Mouse (Mus musculus): ENCODE data around the gene Usp12. TPM values are rescaled to one million over a fixed set of nuclear protein-coding genes. Genes with fewer than 3 reads are reported as not detected.

The Usp12 gene
- polyA plus RNA-seq (2015; fragmentation: Nextera tagmentation; extraction: Ambion mirVana), result 14.6 and 15.2 TPM in 2 replicates

DNA sequence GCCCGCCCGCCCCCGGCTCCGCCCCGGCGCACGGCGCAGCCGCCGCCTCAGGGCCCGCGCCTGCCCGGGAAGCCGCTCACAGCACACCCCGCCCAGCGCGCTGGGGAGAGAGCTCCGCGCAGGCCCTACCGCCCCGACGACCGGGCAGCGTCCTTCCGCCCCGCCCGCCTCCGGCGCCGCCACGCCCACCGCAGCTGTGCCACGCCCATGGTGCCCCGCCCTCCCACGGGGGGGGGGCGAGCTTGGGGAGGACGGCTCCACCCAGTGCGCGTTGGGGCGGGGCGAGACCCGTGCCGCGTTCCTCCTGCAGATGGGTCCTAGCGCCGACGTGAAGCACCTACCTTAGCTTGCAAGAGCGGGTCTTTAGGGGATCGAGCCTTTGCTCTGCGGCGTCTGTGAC, at the start of gene Usp12:
Usp12 (minus strand) TSS at position 154 of the 400 bp plus-strand sequence.
- peak within 1 kb of the TSS; percentile 86 for H3K4me2 ChIP-seq
- under 1% methylated on average over 34 of the region's 51 CpGs for WGBS
- ATAC-seq (ENCODE audit: low FRiP score), result peak; percentile 95

DNA sequence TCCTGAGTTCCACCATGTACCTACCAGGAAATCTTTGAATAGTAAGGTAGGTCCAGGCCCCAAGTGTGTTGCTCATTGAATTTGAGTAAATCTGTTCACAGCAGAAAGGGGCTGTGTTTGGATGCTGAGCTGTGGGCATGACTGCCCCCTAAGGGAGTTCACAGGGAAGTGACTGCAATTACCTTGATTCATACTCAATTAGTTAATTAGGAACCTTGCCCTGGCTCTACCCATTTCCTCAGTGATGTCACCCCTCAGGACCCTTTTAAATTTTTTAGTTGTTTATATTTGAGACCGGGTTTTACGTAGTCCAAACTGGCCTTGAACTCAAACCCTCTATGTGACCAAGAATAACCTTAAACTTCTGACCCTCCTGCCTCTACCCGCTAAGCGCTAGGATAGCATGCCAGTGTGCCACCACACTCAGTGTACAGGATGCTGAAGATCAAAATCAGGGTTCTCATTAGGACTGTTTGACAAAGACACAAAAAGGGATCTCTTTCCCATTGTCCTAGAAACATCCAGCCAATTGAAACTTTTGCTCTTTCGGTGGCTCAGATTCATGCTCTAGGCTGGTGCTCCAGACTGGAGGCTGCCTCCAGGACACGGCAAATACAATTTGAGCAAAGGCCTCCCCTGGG, 49.6 kb upstream of the Usp12 start:
- H3K4me1 ChIP-seq (replicated peaks), result peaks cover 17% of the 10 kb centered on the region
- WGBS, result 7% methylated on average over 6 of the region's 6 CpGs
- H3K9me3 ChIP-seq, result no peaks in the 10 kb centered on the region
- peak overlapping the region; percentile 80 for H3K9ac ChIP-seq
- ATAC-seq (ENCODE audit: low FRiP score), result peak; percentile 38; the same call in 1 of the 2 replicates
- no peaks in the 10 kb centered on the region for H3K27me3 ChIP-seq
- peak overlapping the region; percentile 80 for H3K27ac ChIP-seq
- peak overlapping the region; percentile 97 for H3K4me2 ChIP-seq
- peaks cover 4% of the 10 kb centered on the region; the same call in 1 of the 2 replicates for H3K36me3 ChIP-seq
- peak overlapping the region; percentile 69 for H3K4me3 ChIP-seq

More for the DNA sequence above, at the start of gene Usp12:
- peaks cover 37% of the 10 kb centered on the region for H3K4me1 ChIP-seq (replicated peaks)
- H3K36me3 ChIP-seq, result no peaks in the 10 kb centered on the region
- no peaks in the 10 kb centered on the region for H3K27me3 ChIP-seq
- peak within 1 kb of the TSS; percentile 93 for H3K27ac ChIP-seq
- no peaks in the 10 kb centered on the region for H3K9me3 ChIP-seq
- peak within 1 kb of the TSS; percentile 98 for H3K4me3 ChIP-seq
- peak within 1 kb of the TSS; percentile 97 for H3K9ac ChIP-seq

DNA sequence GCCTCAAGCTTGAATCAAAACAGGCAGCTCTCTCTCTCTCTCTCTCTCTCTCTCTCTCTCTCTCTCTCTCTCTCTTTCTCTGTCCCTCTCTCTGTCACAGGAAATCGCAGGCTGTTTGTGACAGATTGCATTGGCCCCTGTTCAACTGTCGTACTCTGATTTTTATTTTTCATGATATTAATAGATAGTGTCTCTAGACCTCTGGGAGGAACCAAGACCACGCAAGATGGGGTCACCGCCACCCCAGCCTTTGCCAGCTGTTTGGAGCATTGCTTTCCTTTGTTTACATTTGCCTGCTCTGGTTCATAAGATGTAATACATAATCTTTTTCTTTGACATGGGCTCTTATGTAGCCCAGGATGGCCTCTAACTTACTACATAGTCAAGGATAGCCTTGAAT, 47.2 kb upstream of the Usp12 start:
- Histone ChIP-seq H3K9me3 (no peaks in the 10 kb centered on the region), H3K4me2 (no peak overlapping the region), H3K36me3 (peaks cover 26% of the 10 kb centered on the region), H3K27me3 (no peaks in the 10 kb centered on the region), H3K27ac (no peak overlapping the region), H3K9ac (no peak overlapping the region), H3K4me1 (replicated peaks) (peaks cover 17% of the 10 kb centered on the region), H3K4me3 (no peak overlapping the region)
- no peak for ATAC-seq (ENCODE audit: low FRiP score)
- 97% methylated on average over 4 of the region's 4 CpGs for WGBS

DNA sequence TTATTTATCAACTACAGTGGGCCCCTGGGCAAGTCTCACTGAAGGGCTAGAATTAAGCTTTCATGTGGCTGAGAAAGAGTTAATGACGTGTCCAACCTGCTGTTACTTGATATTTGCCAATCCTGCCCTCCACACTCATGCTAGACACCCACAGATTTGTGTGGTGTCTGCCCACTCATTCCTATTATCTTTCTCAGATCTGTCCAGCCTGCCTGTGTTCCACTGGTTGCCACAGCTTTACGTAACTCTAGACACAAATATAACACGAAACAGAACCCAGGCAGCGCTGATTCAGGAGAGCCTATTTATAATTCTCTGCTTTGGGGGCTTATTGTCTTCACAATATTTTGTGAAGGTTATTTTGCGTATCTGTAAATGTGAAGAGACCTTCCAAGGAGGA, 46.5 kb upstream of the Usp12 start:
- peaks cover 33% of the 10 kb centered on the region for H3K36me3 ChIP-seq
- H3K27ac ChIP-seq, result no peak overlapping the region
- 90% methylated on average over 5 of the region's 5 CpGs for WGBS
- 0 out of 2 replicates have a peak overlapping the region, but pooled peaks have one; percentile 35 for H3K9ac ChIP-seq
- H3K27me3 ChIP-seq, result no peaks in the 10 kb centered on the region
- no peak for ATAC-seq (ENCODE audit: low FRiP score)
- no peaks in the 10 kb centered on the region for H3K9me3 ChIP-seq
- H3K4me2 ChIP-seq, result no peak overlapping the region
- peaks cover 19% of the 10 kb centered on the region for H3K4me1 ChIP-seq (replicated peaks)
- H3K4me3 ChIP-seq, result no peak overlapping the region

DNA sequence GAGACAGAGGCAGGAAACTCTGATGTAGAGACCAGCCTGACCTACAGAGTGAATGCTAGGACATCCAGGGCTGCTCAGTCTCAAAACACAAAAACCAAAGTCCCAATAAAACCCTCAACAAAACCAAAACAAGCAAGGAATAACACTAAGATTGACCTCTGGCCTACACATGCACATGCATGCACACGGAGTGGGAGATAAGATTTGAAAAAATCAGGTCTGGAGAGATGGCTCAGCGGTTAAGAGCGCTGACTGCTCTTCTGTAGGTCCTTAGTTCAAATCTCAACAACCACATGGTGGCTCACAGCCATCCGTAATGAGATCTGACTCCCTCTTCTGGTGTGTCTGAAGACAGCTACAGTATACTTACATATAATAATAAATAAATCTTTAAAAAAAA, 45.6 kb upstream of the Usp12 start:
- H3K27ac ChIP-seq, result no peak overlapping the region
- no peaks in the 10 kb centered on the region for H3K9me3 ChIP-seq
- peaks cover 42% of the 10 kb centered on the region for H3K36me3 ChIP-seq
- H3K27me3 ChIP-seq, result no peaks in the 10 kb centered on the region
- H3K4me2 ChIP-seq, result no peak overlapping the region
- H3K4me1 ChIP-seq (replicated peaks), result peaks cover 11% of the 10 kb centered on the region
- no peak overlapping the region for H3K9ac ChIP-seq
- WGBS, result 88% methylated on average over 4 of the region's 4 CpGs
- no peak for ATAC-seq (ENCODE audit: low FRiP score)
- H3K4me3 ChIP-seq, result no peak overlapping the region

DNA sequence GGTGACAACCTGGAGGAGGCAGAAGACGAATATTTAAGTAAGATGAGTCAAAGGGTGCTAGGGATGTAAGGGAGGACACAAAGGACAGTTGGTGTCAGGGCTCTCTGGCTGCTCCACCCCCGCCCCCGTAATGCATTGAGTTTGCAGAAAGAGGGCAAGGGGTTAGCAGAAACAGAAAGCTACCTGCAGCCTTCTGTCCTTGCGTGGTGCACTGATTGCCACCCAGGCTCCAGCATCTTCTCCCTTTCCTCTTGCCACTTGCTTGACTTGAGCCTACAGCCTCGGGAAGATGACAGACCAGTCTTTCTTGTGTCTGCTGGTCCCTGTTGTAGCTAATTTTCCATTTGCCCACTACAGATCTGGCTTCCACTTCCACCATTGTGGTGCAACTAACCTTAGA, 45.0 kb upstream of the Usp12 start:
- no peak for ATAC-seq (ENCODE audit: low FRiP score)
- peaks cover 48% of the 10 kb centered on the region for H3K36me3 ChIP-seq
- WGBS, result 42% methylated on average over 5 of the region's 5 CpGs
- H3K27ac ChIP-seq, result no peak overlapping the region
- H3K27me3 ChIP-seq, result no peaks in the 10 kb centered on the region
- H3K9me3 ChIP-seq, result no peaks in the 10 kb centered on the region
- peaks cover 13% of the 10 kb centered on the region for H3K4me1 ChIP-seq (replicated peaks)
- no peak overlapping the region for H3K9ac ChIP-seq
- no peak overlapping the region for H3K4me3 ChIP-seq
- no peak overlapping the region for H3K4me2 ChIP-seq

DNA sequence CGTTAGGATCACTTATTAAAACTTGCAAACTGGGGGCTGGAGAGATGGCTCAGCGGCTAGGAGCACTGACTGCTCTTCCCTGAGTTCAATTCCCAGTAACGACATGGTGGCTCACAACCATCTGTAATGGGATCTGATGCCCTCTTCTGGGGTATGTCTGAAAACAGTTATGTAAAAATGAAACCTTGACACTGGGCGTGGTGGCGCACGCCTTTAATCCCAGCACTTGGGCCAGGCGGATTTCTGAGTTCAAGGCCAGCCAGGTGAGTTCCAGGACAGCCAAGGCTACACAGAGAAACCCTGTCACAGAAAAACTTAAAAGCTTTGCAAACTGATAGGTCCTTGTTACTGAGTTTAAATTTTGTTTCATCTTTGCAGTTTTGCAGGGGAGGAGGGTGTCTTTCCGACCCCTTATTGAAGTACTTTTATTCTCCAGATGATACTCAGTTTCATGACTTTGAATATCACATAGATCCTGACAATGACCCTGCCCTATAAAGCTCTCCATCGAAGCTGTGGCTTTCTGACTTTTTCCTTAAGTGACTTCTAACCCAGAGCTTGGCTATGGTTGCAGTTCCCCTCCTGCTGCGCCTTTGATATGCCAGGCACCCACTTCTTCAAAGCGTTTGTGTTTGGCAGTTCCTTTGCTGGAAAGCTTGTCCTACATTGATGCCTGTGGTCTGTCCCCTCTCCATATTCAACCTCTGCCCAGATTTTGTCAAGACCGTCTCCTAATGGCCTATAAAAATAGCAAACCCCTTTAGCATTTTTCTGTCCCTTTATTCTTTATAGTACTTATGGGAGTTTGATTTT, 44.2 kb upstream of the Usp12 start:
- WGBS, result 48% methylated on average over 12 of the region's 12 CpGs

DNA sequence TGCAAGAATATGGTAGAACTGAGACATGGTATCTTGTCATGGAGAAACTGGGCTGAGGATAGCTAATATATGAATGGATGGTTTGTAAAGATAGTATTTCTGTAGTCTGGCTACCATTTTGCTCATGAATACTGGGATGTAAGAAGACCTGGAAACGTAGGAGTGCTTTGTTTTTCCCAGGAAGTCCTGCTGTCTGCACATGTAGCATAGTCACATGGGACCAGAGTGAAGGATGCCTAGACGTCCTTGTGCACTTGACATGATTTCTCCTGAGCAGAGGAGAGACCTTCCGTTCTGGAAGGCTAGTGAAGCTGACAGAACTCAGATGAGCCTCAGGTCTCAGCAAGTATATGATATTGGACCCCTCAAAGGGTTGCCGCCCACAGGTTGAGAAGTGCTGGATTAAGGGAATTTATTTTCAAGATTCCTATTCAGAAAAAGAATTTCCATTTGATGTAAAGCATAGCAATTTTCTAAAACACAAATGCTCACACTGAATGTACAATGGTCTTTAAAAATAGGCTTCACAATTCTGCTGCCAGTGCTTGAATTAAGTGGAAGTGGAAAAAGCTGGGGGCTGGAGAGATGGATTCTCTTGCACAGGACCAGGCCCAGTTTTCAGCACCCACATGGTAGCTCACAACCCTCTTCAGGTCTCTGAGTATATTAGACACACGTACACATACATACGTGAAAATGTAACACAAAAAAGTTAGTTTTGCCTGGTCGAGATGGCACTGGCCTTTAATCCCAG, 43.3 kb upstream of the Usp12 start:
- Histone ChIP-seq H3K9me3 (no peaks in the 10 kb centered on the region), H3K27ac (no peak overlapping the region), H3K36me3 (peaks cover 53% of the 10 kb centered on the region), H3K4me2 (no peak overlapping the region), H3K4me1 (replicated peaks) (peaks cover 22% of the 10 kb centered on the region), H3K4me3 (no peak overlapping the region), H3K9ac (no peak overlapping the region), H3K27me3 (no peaks in the 10 kb centered on the region)
- no peak for ATAC-seq (ENCODE audit: low FRiP score)
- 64% methylated on average over 7 of the region's 7 CpGs for WGBS

More for the DNA sequence above, 44.2 kb upstream of the Usp12 start:
- H3K4me1 ChIP-seq (replicated peaks), result peaks cover 15% of the 10 kb centered on the region
- no peak overlapping the region for H3K27ac ChIP-seq
- no peak overlapping the region for H3K9ac ChIP-seq
- ATAC-seq (ENCODE audit: low FRiP score), result no peak
- H3K4me2 ChIP-seq, result no peak overlapping the region
- H3K36me3 ChIP-seq, result peaks cover 53% of the 10 kb centered on the region
- no peaks in the 10 kb centered on the region for H3K27me3 ChIP-seq
- H3K4me3 ChIP-seq, result no peak overlapping the region
- no peaks in the 10 kb centered on the region for H3K9me3 ChIP-seq

DNA sequence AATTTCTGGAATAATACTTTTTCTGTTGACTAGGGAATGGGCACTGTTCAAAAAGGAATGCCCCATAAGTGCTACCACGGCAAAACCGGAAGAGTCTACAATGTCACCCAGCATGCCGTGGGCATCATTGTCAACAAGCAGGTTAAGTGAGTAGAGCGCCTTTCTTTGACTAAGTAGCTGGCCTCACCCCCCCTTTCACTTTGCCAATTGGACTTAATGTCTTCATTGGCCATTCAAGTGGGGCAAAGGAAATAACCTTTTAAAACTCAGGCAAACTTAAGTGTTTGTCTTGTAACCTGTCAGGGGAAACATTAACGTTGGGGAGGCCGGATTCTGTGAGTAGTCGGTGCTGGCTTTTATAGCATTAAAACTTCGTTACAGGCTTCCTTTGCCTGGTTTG, 40.2 kb upstream of the Usp12 start:
- Histone ChIP-seq H3K4me1 (replicated peaks) (peaks cover 29% of the 10 kb centered on the region), H3K36me3 (peaks cover 53% of the 10 kb centered on the region), H3K4me2 (no peak overlapping the region), H3K9ac (no peak overlapping the region), H3K27ac (no peak overlapping the region), H3K9me3 (no peaks in the 10 kb centered on the region), H3K4me3 (no peak overlapping the region), H3K27me3 (no peaks in the 10 kb centered on the region)
- WGBS, result 93% methylated on average over 8 of the region's 8 CpGs
- ATAC-seq (ENCODE audit: low FRiP score), result no peak

GRCm38 (mm10) chr5:146833673-146834201, 38.9 kb upstream of the Usp12 start:
- peak overlapping the region; percentile 89 for H3K27ac ChIP-seq
- H3K9ac ChIP-seq, result peak overlapping the region; percentile 94
- no peaks in the 10 kb centered on the region for H3K9me3 ChIP-seq
- peak overlapping the region; percentile 91 for H3K4me3 ChIP-seq
- peak overlapping the region; percentile 82 for H3K4me2 ChIP-seq
- H3K36me3 ChIP-seq, result peaks cover 43% of the 10 kb centered on the region
- peaks cover 29% of the 10 kb centered on the region for H3K4me1 ChIP-seq (replicated peaks)
- no peak for ATAC-seq (ENCODE audit: low FRiP score)
- no peaks in the 10 kb centered on the region for H3K27me3 ChIP-seq
- WGBS, result 23% methylated on average over 8 of the region's 8 CpGs

GRCm38 (mm10) chr5:146832769-146833448, 38.1 kb upstream of the Usp12 start, which contains the start of gene Rpl21:
Gene Rpl21, plus strand, starts transcription at chr5:146832890.
- H3K9me3 ChIP-seq, result no peaks in the 10 kb centered on the region
- under 1% methylated on average over 60 of the region's 60 CpGs for WGBS

More at GRCm38 (mm10) chr5:146832769-146833448, 38.1 kb upstream of the Usp12 start, which contains the start of gene Rpl21:
- H3K9ac ChIP-seq, result peak within 1 kb of the TSS; percentile 94
- H3K4me2 ChIP-seq, result peak within 1 kb of the TSS; percentile 82
- H3K36me3 ChIP-seq, result peaks cover 35% of the 10 kb centered on the region
- peak within 1 kb of the TSS; percentile 91 for H3K4me3 ChIP-seq
- H3K27ac ChIP-seq, result peak within 1 kb of the TSS; percentile 89
- H3K4me1 ChIP-seq (replicated peaks), result peaks cover 29% of the 10 kb centered on the region
- peak; percentile 99 for ATAC-seq (ENCODE audit: low FRiP score)
- H3K27me3 ChIP-seq, result no peaks in the 10 kb centered on the region
